18 mouse cellular contexts compared by ENCODE assay signal in genomic region chr1:75608625-75609263, GRCm38 (mm10).
DNase-seq lines count a peak whose midpoint lies in the region; ATAC-seq lines count a peak whose summit lies in the region.
"Had no signal": no experiment of that assay in that cellular context is flagged by ENCODE, and none has a peak within 500 bp of the region (broad histone marks: within the 10 kb centered on the region; RNA-seq: fewer than 3 reads in every experiment).

No protein-coding gene starts in this region.

- intact Hi-C loops in gastrocnemius, postnatal 14 days (cut with DNase I; ENCODE audit: low total_unique reads), result no loop called here

- DNase-seq in embryonic facial prominence, embryonic 10.5 days (ENCODE audit: low spot score), result no peak
- DNase-seq in gastrocnemius, postnatal 14 days, result no peak
- DNase-seq in left cerebral cortex, adult 9 months (ENCODE audit: low spot score in 2 of 2), result no peak
- DNase-seq: adrenal gland, postnatal 14 days; cerebellum, adult 18-20 months; cerebellum, postnatal 36 days; gastrocnemius, postnatal 25 days; heart, postnatal 10 days; thymus, adult 18-20 months had no signal

- H3K4me1 ChIP-seq in embryonic facial prominence, embryonic 13.5 days, result peaks cover 24% of the 10 kb centered on the region
- peaks cover 29% of the 10 kb centered on the region for H3K4me1 ChIP-seq in embryonic facial prominence, embryonic 10.5 days
- H3K4me1 ChIP-seq in midbrain, embryonic 16.5 days (ENCODE audit: control insufficient read depth, insufficient read depth, low read length), result peaks cover 6% of the 10 kb centered on the region; the same call in 1 of the 2 replicates
- peaks cover 14% of the 10 kb centered on the region; the same call in 1 of the 2 replicates for H3K4me1 ChIP-seq in midbrain, embryonic 15.5 days
- H3K4me1 ChIP-seq in forebrain, embryonic 12.5 days, result peaks cover 29% of the 10 kb centered on the region
- peaks cover 34% of the 10 kb centered on the region for H3K4me1 ChIP-seq in limb, embryonic 13.5 days
- H3K4me1 ChIP-seq: intestine, embryonic 15.5 days had no signal

- no peaks in the 10 kb centered on the region for H3K9me3 ChIP-seq in embryonic facial prominence, embryonic 13.5 days
- no peaks in the 10 kb centered on the region for H3K9me3 ChIP-seq in embryonic facial prominence, embryonic 10.5 days
- no peaks in the 10 kb centered on the region for H3K9me3 ChIP-seq in midbrain, embryonic 16.5 days (replicated peaks; ENCODE audit: control insufficient read depth, low read length, poor library complexity, severe bottlenecking)
- no peaks in the 10 kb centered on the region for H3K9me3 ChIP-seq in midbrain, embryonic 15.5 days
- H3K9me3 ChIP-seq in forebrain, embryonic 12.5 days, result no peaks in the 10 kb centered on the region
- H3K9me3 ChIP-seq in limb, embryonic 13.5 days, result no peaks in the 10 kb centered on the region
- H3K9me3 ChIP-seq: heart, embryonic 10.5 days; intestine, embryonic 15.5 days had no signal

- 63% methylated on average over 11 of the region's 11 CpGs for WGBS in embryonic facial prominence, embryonic 13.5 days
- WGBS in embryonic facial prominence, embryonic 10.5 days, result 80% methylated on average over 11 of the region's 11 CpGs
- WGBS in midbrain, embryonic 16.5 days, result 52% methylated on average over 11 of the region's 11 CpGs
- WGBS in midbrain, embryonic 15.5 days, result 58% methylated on average over 11 of the region's 11 CpGs
- 66% methylated on average over 11 of the region's 11 CpGs for WGBS in forebrain, embryonic 12.5 days
- 46% methylated on average over 11 of the region's 11 CpGs for WGBS in limb, embryonic 13.5 days

- no peaks in the 10 kb centered on the region for H3K27me3 ChIP-seq in embryonic facial prominence, embryonic 13.5 days
- H3K27me3 ChIP-seq in embryonic facial prominence, embryonic 10.5 days (replicated peaks; ENCODE audit: low read depth, poor library complexity, severe bottlenecking), result no peaks in the 10 kb centered on the region
- H3K27me3 ChIP-seq in midbrain, embryonic 16.5 days (ENCODE audit: control insufficient read depth, insufficient read depth, low read depth, low read length), result no peaks in the 10 kb centered on the region
- H3K27me3 ChIP-seq in midbrain, embryonic 15.5 days (replicated peaks), result no peaks in the 10 kb centered on the region
- no peaks in the 10 kb centered on the region for H3K27me3 ChIP-seq in forebrain, embryonic 12.5 days
- H3K27me3 ChIP-seq in limb, embryonic 13.5 days, result no peaks in the 10 kb centered on the region
- H3K27me3 ChIP-seq: intestine, embryonic 15.5 days had no signal

- no peak overlapping the region for H3K9ac ChIP-seq in embryonic facial prominence, embryonic 13.5 days
- H3K9ac ChIP-seq in midbrain, embryonic 16.5 days (ENCODE audit: low read depth, low read length), result no peak overlapping the region
- H3K9ac ChIP-seq in midbrain, embryonic 15.5 days, result no peak overlapping the region
- no peak overlapping the region for H3K9ac ChIP-seq in forebrain, embryonic 12.5 days
- no peak overlapping the region for H3K9ac ChIP-seq in limb, embryonic 13.5 days
- H3K9ac ChIP-seq: intestine, embryonic 15.5 days; liver, embryonic 14.5 days had no signal

- H3K27ac ChIP-seq in embryonic facial prominence, embryonic 13.5 days, result 0 out of 2 replicates have a peak overlapping the region, but pooled peaks have one; percentile 17
- H3K27ac ChIP-seq in embryonic facial prominence, embryonic 10.5 days (replicated peaks), result no peak overlapping the region
- H3K27ac ChIP-seq in midbrain, embryonic 16.5 days (ENCODE audit: low read length), result 0 out of 2 replicates have a peak overlapping the region, but pooled peaks have one; percentile 2
- no peak overlapping the region for H3K27ac ChIP-seq in midbrain, embryonic 15.5 days
- 0 out of 2 replicates have a peak overlapping the region, but pooled peaks have one; percentile 3 for H3K27ac ChIP-seq in forebrain, embryonic 12.5 days
- peak overlapping the region; percentile 10; the same call in 1 of the 2 replicates for H3K27ac ChIP-seq in limb, embryonic 13.5 days
- H3K27ac ChIP-seq: heart, embryonic 10.5 days; intestine, embryonic 15.5 days; liver, embryonic 14.5 days had no signal

- H3K36me3 ChIP-seq in embryonic facial prominence, embryonic 13.5 days, result no peaks in the 10 kb centered on the region
- no peaks in the 10 kb centered on the region for H3K36me3 ChIP-seq in embryonic facial prominence, embryonic 10.5 days (replicated peaks)
- no peaks in the 10 kb centered on the region for H3K36me3 ChIP-seq in midbrain, embryonic 16.5 days (ENCODE audit: control insufficient read depth, insufficient read depth, low read length)
- no peaks in the 10 kb centered on the region for H3K36me3 ChIP-seq in midbrain, embryonic 15.5 days (replicated peaks)
- H3K36me3 ChIP-seq in forebrain, embryonic 12.5 days (replicated peaks), result no peaks in the 10 kb centered on the region
- no peaks in the 10 kb centered on the region for H3K36me3 ChIP-seq in limb, embryonic 13.5 days
- H3K36me3 ChIP-seq: heart, embryonic 10.5 days; intestine, embryonic 15.5 days had no signal

- no peak for ATAC-seq in embryonic facial prominence, embryonic 13.5 days (ENCODE audit: insufficient number of reproducible peaks, insufficient read depth, low FRiP score, low TSS enrichment, low read depth)
- ATAC-seq in midbrain, embryonic 16.5 days, result no peak
- ATAC-seq in midbrain, embryonic 15.5 days (replicated peaks), result no peak
- ATAC-seq in forebrain, embryonic 12.5 days (ENCODE audit: low FRiP score), result peak; percentile 49; the same call in 1 of the 2 replicates
- peak; percentile 61 for ATAC-seq in limb, embryonic 13.5 days (ENCODE audit: low FRiP score, low read depth)
- ATAC-seq: CD4-positive, CD25-positive, alpha-beta regulatory T cell, adult 4 months; intestine, embryonic 15.5 days had no signal

- H3K4me3 ChIP-seq in embryonic facial prominence, embryonic 13.5 days, result no peak overlapping the region
- no peak overlapping the region for H3K4me3 ChIP-seq in embryonic facial prominence, embryonic 10.5 days
- no peak overlapping the region for H3K4me3 ChIP-seq in midbrain, embryonic 16.5 days (ENCODE audit: low read depth, low read length)
- no peak overlapping the region for H3K4me3 ChIP-seq in midbrain, embryonic 15.5 days
- no peak overlapping the region for H3K4me3 ChIP-seq in forebrain, embryonic 12.5 days (replicated peaks)
- H3K4me3 ChIP-seq in limb, embryonic 13.5 days, result no peak overlapping the region
- H3K4me3 ChIP-seq: heart, embryonic 10.5 days; intestine, embryonic 15.5 days had no signal

- no peak overlapping the region for H3K4me2 ChIP-seq in embryonic facial prominence, embryonic 13.5 days
- H3K4me2 ChIP-seq in midbrain, embryonic 16.5 days (ENCODE audit: low read length), result no peak overlapping the region
- H3K4me2 ChIP-seq in midbrain, embryonic 15.5 days, result no peak overlapping the region
- no peak overlapping the region for H3K4me2 ChIP-seq in forebrain, embryonic 12.5 days
- peak overlapping the region; percentile 31; the same call in 1 of the 2 replicates for H3K4me2 ChIP-seq in limb, embryonic 13.5 days (replicated peaks)
- H3K4me2 ChIP-seq: intestine, embryonic 15.5 days had no signal

Comparison
In these comparisons a context has a peak if more than half of its experiments do, and no peak if none do; other contexts are left out.
1. H3K27ac ChIP-seq: peak in embryonic facial prominence, embryonic 13.5 days (single experiment), midbrain, embryonic 16.5 days (single experiment), forebrain, embryonic 12.5 days (single experiment) and limb, embryonic 13.5 days (single experiment); none in embryonic facial prominence, embryonic 10.5 days (single experiment) and midbrain, embryonic 15.5 days (single experiment).
2. ATAC-seq: peak in forebrain, embryonic 12.5 days (single experiment) and limb, embryonic 13.5 days (single experiment); none in embryonic facial prominence, embryonic 13.5 days (single experiment), midbrain, embryonic 16.5 days (single experiment) and midbrain, embryonic 15.5 days (single experiment).